Mouse (Mus musculus): ENCODE results near the gene Dcn.

Dcn gene

GRCm38 (mm10) chr10:97479004-97479766, at the start of gene Dcn:
Gene Dcn (plus strand): TSS chr10:97479609.
- DNase-seq (ENCODE audit: low read depth, low spot score): peak; percentile 9

DNA sequence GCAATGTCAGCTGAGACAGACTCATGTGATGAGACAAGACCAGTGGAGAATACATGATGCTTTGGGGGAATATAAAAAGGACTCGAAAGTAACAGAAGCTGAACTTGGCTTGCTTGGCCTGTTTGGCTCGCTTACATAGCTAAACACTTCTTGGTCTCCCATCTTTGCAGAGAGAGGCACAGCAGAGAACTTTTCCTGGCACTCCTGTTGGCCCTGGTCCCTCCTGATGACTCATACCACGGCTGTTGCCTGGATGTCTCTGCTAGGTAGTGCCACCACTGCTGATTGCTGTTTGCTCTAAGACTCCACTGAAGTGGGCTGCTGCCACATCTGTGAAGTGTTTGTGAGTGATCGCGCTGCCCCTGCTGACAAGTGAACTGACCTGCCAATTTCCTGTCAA, 42.7 kb upstream of the Dcn start:
- DNase-seq (ENCODE audit: low read depth, low spot score): no peak

DNA sequence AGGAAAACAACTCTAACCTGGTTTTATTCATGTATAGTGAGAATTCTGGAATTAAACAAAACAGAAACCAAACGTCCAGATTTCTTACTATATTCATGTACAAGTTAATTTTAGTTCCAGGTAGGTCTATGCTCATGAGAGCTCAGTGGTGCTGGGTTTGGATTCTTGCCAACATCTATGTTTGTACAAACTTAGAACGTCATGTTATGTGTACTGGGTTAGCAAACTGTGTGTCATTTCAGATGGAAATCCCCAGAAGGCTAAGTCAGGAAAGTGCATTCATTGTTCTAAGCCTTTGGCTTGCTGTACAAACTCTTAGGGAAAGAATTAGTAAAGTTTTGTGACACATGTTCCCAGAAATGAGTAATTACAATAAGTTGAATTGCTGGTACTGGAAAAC, 37.1 kb upstream of the Dcn start:
- DNase-seq (ENCODE audit: low read depth, low spot score): no peak

DNA sequence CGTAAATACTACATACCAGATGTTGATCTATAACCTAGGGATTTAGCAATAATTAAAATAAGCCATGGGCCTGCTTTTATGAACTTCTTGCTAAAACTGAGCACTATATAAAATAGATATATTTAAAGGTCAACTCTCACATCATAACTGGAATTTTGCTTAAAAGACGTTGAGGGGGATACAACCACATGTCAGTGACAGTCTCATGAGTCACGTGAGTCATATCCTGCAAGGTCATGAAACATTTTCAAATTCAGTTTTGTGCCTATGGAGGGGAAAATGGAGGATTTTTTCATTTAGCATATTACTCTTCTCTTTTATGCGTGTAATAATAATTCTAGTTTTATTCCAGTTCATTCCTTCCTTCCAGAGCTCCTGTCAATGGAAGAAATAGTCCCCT, 32.9 kb upstream of the Dcn start:
- DNase-seq (ENCODE audit: low read depth, low spot score): no peak

- no peak for DNase-seq (ENCODE audit: low read depth, low spot score)
These were observed 26.5 kb upstream of the Dcn start for GRCm38 (mm10) chr10:97452886-97453285.

GRCm38 (mm10) chr10:97453529-97453928, 25.9 kb upstream of the Dcn start:
- DNase-seq (ENCODE audit: low read depth, low spot score): no peak

DNA sequence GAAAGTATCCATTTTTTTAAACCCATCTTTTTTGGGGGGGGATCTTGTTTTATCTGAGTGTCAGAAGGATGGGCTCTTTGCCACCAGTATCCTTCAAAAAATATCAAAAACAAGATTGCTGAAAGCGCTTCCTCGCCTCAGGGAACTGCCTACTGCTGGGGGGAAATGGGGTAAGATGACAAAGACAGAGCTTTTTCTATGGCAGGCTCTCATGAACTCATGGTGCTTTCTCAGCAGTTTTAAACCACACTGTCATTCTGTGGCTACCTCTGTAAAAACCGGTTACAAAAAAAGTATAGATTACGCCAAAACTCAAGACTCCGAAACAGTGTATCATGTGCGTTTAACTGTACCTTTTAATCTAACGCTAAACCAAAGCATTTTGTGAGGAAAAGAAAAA, 22.4 kb upstream of the Dcn start:
- no peak for DNase-seq (ENCODE audit: low read depth, low spot score)

DNA sequence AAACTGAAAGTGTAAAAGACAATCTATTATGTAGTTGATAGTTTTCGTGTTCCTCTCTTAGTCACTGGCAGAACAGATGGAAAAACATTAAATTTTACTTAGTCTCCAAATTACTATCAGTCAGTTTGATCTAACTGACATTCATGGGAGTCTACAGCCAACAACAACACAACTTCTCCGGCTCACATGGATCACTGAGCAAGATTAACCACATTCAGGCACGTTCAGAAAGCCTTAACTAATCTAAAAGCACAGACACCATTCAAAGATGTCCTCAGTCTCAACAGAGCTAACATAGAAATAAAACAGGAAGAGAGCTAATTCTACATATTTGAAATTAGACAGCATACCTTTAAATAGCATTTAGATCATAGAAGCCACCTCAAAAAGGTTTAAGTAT, 12.6 kb upstream of the Dcn start:
- no peak for DNase-seq (ENCODE audit: low read depth, low spot score)

GRCm38 (mm10) chr10:97469411-97470140, 9.8 kb upstream of the Dcn start:
- no peak for DNase-seq (ENCODE audit: low read depth, low spot score)

- no peak for DNase-seq (ENCODE audit: low read depth, low spot score)
These were observed 3.9 kb upstream of the Dcn start for GRCm38 (mm10) chr10:97475460-97475859.

DNA sequence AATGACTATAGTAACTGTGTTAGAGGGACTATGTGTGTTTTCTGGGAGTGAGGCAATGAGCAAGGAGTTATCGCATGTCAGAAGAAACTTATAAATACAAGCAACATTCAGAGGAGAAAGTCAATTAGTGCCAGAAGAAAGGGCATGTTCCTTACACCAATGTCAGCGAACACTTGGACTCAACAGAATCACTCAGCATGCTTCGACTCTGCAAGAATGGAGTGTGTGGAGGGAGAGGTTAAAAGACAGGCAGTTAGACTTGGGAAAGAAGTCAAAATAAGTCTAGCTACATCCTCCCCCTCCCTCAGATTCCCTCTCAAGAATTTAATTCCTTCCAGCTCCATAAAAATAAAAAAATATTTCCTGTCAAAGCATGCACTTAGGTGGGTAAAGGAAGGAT, 1.1 kb upstream of the Dcn start:
- DNase-seq (ENCODE audit: low read depth, low spot score): no peak

DNA sequence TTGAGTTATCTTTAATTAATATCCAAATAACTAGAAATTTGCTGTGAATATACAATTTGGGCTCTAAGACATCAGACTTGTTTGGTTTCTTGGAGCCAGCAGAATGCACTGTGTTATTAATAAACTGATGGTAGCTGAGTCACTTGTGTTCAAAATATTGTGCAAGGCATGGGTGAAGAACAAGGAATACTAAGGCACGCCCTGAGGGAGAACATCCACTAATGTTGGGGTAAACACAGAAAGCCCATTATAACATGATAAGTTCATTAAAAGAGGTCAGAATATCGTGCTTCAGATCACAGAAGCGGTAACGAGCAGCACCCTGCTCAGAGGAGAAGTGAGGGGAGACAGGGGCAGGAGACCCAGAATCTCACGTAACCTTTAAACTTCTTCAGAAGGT, 2.7 kb downstream of the Dcn start:
- DNase-seq (ENCODE audit: low read depth, low spot score): no peak

DNA sequence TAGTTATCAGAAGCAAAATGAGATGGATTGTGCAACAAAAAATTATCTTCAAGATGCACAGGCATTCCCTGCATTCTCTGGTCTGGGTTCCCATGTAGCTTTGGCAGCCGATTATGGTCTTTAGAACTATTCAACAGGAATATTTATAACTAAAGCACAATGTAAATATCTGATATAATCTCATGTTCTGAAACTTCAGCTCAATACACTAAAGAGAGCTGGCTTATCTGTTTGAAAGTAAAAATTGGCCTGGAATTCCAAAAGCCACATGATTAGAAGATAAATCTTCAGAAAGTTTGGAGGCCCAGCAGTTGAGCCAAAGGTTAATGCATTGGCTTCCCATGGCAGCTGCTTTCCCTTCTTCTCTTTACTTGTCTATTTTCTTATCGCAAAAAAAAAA, 4.6 kb downstream of the Dcn start:
- no peak for DNase-seq (ENCODE audit: low read depth, low spot score)

DNA sequence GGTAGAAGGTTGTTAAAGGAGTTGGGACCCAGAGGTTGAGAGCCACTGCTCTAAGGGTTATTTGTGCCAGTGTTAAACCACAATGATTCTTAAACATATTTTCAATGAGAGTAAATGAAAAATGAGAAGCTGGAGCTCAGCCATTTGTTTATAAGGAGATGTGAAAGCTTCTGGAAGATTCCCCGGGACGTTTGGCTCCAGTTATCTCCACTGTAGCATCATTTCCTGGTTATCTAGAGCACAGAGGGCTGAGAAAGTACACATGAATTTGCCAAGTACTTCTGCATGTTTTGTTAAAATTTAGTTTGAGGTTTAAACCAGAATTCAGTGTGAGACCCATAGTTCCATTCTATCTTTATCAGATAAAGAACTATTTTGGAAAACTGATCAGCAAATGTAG, 5.7 kb downstream of the Dcn start:
- no peak for DNase-seq (ENCODE audit: low read depth, low spot score)

DNA sequence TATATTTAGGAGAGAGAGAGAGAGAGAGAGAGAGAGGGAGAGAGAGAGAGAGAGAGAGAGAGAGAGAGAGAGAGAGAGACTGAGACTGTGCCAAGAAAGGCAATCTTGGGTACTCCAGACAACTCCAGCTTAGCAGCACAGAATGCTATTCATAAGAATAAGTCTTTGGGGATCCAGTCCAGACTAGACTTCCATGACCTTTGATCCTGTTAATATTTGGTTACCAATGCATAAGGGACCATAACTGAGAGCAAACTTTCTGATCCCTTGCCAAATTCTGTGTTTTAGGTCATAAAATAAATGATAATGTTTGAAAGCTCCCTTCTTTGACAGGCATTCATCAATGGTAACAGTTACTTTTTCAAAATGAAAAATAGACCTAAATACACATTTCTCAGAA, 6.7 kb downstream of the Dcn start:
- DNase-seq (ENCODE audit: low read depth, low spot score): no peak

- DNase-seq (ENCODE audit: low read depth, low spot score): no peak
These were observed 8.0 kb downstream of the Dcn start for GRCm38 (mm10) chr10:97487269-97487989.

- no peak for DNase-seq (ENCODE audit: low read depth, low spot score)
These were observed 13.1 kb downstream of the Dcn start for GRCm38 (mm10) chr10:97492367-97492980.

- DNase-seq (ENCODE audit: low read depth, low spot score): no peak
These were observed 18.2 kb downstream of the Dcn start for GRCm38 (mm10) chr10:97497646-97498045.

DNA sequence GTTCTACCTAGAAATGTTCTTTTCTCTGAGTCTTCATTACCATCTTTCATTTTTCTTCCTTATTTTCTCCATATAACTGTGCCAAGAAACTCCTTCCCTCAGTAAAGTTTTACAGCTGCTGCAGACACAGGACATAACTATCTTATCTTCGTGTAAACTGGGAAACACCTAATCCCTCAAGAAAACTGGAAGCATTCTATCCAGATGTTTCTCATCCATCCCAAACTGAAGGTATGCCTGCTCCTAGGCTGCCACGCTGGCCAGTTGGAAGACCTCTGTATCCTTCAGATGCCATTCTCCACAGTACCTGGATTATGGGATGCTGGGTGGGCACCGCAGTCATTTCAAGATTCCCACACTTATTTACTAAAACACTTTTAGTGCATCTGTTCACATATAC, 44.0 kb downstream of the Dcn start:
- DNase-seq (ENCODE audit: low read depth, low spot score): no peak

DNA sequence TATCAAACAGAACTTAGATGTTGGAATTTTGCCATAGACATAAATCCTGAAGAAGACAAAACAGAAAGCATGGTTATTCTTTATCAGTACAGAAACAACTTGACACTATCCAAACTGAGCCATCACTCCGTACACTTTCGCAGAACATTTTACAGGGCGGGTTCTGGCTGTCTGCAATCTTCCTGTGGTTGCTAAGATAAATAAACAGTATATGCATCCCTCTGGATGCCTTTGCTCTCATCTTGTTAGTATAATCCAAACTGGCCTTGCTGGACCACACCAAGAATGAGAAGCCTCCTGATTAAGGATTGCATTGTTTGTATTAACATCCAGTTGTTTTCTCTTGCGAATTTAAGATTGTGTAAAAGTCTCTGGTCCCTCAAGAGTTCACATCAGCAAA, 56.3 kb downstream of the Dcn start:
- no peak for DNase-seq (ENCODE audit: low read depth, low spot score)

- no peak for DNase-seq (ENCODE audit: low read depth, low spot score)
These were observed 57.5 kb downstream of the Dcn start for GRCm38 (mm10) chr10:97536921-97537320.

GRCm38 (mm10) chr10:97538202-97538601, 58.8 kb downstream of the Dcn start:
- no peak for DNase-seq (ENCODE audit: low read depth, low spot score)
